Mouse (Mus musculus): Measurements from ENCODE around the gene Phf21b. TPM values are rescaled to one million over a fixed set of nuclear protein-coding genes. Genes with fewer than 3 reads are reported as not detected.

Gene Phf21b
- polyA plus RNA-seq, 1 experiment from 2014 or later: 11.3 TPM

Other genes starting within 250 kb of the Phf21b start
- gene Prr5, start 186.4 kb downstream of the Phf21b start, polyA plus RNA-seq (2015; fragmentation: Nextera tagmentation; extraction: Ambion mirVana): 18.3 and 19.6 TPM in 2 replicates
- gene Arhgap8, start 136.0 kb downstream of the Phf21b start, polyA plus RNA-seq (2015; fragmentation: Nextera tagmentation; extraction: Ambion mirVana): 1.0 TPM in 2 replicates
- gene Gm29666, start 64.0 kb upstream of the Phf21b start, polyA plus RNA-seq (2015; fragmentation: Nextera tagmentation; extraction: Ambion mirVana): 0.82 and 0.98 TPM in 2 replicates
- gene Nup50, start 67.4 kb upstream of the Phf21b start, polyA plus RNA-seq (2015; fragmentation: Nextera tagmentation; extraction: Ambion mirVana): 31.6 and 31.9 TPM in 2 replicates
- gene 5031439G07Rik, start 132.5 kb upstream of the Phf21b start, polyA plus RNA-seq (2015; fragmentation: Nextera tagmentation; extraction: Ambion mirVana): 17.7 and 18.4 TPM in 2 replicates
- 0.26 and 0.66 TPM in 2 replicates for gene Upk3a, start 161.1 kb upstream of the Phf21b start, polyA plus RNA-seq (2015; fragmentation: Nextera tagmentation; extraction: Ambion mirVana)
- gene Fam118a, start 172.9 kb upstream of the Phf21b start, polyA plus RNA-seq (2015; fragmentation: Nextera tagmentation; extraction: Ambion mirVana): 26.7 and 30.4 TPM in 2 replicates